Mouse (Mus musculus) midbrain, embryonic 16.5 days (tissue): ENCODE results near the gene Vipas39. TPM values are rescaled to one million over a fixed set of nuclear protein-coding genes. Genes with fewer than 3 reads are reported as not detected.

Experiments
- ATAC-seq: fragments of 200-750 bp; cut with Nextera tagmentation; 2 replicates; pipeline ENCODE4 v1.8.0; 2017; ENCODE audit warnings: moderate TSS enrichment
- H3K27ac ChIP-seq: fragments of 300-500 bp; sonication (generic); 2 replicates; pipeline ENCODE4 v1.5.1; 2014; ENCODE audit warnings: mild to moderate bottlenecking, low read length, mixed read lengths
- H3K27me3 ChIP-seq: fragments of 300-500 bp; sonication (generic); 2 replicates; pipeline ENCODE4 v1.6.1; 2014; ENCODE audit warnings: low read depth, low read length, mixed read lengths; ENCODE audit not compliant: control insufficient read depth, insufficient read depth
- H3K36me3 ChIP-seq: fragments of 300-500 bp; sonication (generic); 2 replicates; pipeline ENCODE4 v1.6.1; 2014; ENCODE audit warnings: mild to moderate bottlenecking, low read length, moderate library complexity, mixed read lengths; ENCODE audit not compliant: control insufficient read depth, insufficient read depth
- H3K4me1 ChIP-seq: fragments of 300-500 bp; sonication (generic); 2 replicates; pipeline ENCODE4 v1.6.1; 2014; ENCODE audit warnings: mild to moderate bottlenecking, low read length, mixed read lengths; ENCODE audit not compliant: control insufficient read depth, insufficient read depth
- H3K4me2 ChIP-seq: fragments of 300-500 bp; sonication (generic); 2 replicates; pipeline ENCODE4 v1.6.1; 2014; ENCODE audit warnings: mild to moderate bottlenecking, low read length, mixed read lengths
- H3K4me3 ChIP-seq: fragments of 300-500 bp; sonication (generic); 2 replicates; pipeline ENCODE4 v1.5.1; 2014; ENCODE audit warnings: low read depth, mild to moderate bottlenecking, low read length, moderate library complexity, mixed read lengths
- H3K9ac ChIP-seq: fragments of 300-500 bp; sonication (generic); 2 replicates; pipeline ENCODE4 v1.6.1; 2014; ENCODE audit warnings: low read depth, low read length, mixed read lengths
- H3K9me3 ChIP-seq: fragments of 300-500 bp; sonication (generic); replicated peaks from 2 replicates; pipeline ENCODE4 v1.6.1; 2014; ENCODE audit warnings: mild to moderate bottlenecking, low read length, mixed read lengths; ENCODE audit not compliant: control insufficient read depth, poor library complexity, severe bottlenecking
- WGBS: fragments of 180-500 bp; shearing (Covaris S2); extraction: QIAGEN DNeasy Blood & Tissue Kit; methylation state at CpG from one replicate; pipeline ENCODE4 v1.1.7; 2014; 5-methylcytosine and 5-hydroxymethylcytosine counted together
- polyA plus RNA-seq: library from polyadenylated mRNA; unstranded; fragments of >200 nt; fragmentation: Nextera tagmentation; extraction: Ambion mirVana; gene quantifications from 2 replicates; pipeline ENCODE4 v1.2.1, GENCODE M21; 2015

The Vipas39 gene
- polyA plus RNA-seq, 1 experiment from 2014 or later: 58.2 TPM

DNA sequence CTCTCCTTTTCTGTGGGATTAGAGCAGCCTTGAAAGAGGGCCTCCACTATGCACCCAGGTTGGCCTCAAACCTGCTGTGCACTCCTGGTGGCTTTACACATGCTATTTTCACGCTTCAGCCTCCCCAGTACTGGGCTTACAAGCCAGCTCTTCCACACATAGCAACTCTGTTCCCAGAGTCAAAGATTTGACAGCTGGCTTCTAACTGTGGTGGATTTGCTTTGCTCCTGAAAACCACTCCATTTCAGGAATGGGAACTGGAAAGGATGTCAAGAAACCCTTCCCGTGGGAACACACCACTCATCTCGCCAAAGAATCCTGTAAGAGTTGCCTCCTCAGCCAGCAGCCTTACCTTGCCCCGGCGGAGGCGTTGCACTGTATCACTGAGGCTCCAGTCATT is 12.2 kb downstream of the Vipas39 start:
- H3K9me3 ChIP-seq: no peaks in the 10 kb centered on the region
- ATAC-seq: no peak

DNA sequence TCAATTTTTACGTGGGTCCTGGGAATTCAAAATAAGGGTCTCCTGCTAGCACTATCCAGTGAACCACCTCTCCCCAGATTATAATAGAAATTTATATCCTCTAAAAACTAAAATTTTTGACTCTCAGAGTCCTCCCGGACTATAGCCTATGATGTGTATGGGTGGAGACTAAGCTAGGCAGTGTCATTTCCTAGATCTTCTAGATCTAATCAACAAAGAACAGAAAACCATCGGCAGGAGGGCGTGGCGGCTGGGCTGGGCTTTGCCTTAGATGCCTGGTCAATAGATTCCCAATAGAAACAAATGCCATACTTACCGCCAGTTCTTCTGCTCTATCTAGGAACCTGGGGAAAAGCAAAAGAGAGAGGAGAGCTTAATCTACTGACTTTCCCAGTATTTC is 15.9 kb downstream of the Vipas39 start:
- Histone ChIP-seq H3K36me3 (peaks cover 38% of the 10 kb centered on the region), H3K4me1 (no peaks in the 10 kb centered on the region), H3K4me2 (no peak overlapping the region), H3K27me3 (no peaks in the 10 kb centered on the region), H3K9ac (no peak overlapping the region), H3K9me3 (no peaks in the 10 kb centered on the region), H3K27ac (no peak overlapping the region), H3K4me3 (no peak overlapping the region)
- no peak for ATAC-seq
- 90% methylated on average over 6 of the region's 6 CpGs for WGBS

More for the DNA sequence above, 12.2 kb downstream of the Vipas39 start:
- H3K27ac ChIP-seq: no peak overlapping the region
- peaks cover 48% of the 10 kb centered on the region for H3K36me3 ChIP-seq
- no peak overlapping the region for H3K4me2 ChIP-seq
- H3K9ac ChIP-seq: no peak overlapping the region
- H3K4me3 ChIP-seq: no peak overlapping the region
- WGBS: 95% methylated on average over 6 of the region's 6 CpGs
- no peaks in the 10 kb centered on the region for H3K27me3 ChIP-seq
- H3K4me1 ChIP-seq: no peaks in the 10 kb centered on the region

DNA sequence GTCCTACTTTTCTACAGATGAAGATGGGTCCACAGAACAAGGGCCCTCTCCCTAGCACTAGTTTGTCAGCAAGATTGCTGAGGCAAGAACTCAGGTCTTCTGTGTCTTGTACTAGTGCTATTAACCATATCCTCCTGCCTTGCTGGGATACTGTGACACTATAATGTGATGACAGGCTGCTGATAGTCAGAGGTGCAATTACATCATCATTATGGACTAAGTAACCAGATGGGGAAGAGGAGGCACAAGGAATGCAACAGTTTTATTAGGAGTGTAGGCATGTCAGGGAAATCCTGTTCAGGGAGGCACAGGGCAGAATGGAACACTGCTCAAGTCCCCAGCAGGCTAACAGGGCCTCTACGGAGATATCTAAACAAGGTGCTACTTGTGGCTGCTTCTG is 27.4 kb downstream of the Vipas39 start, which contains the start of gene Noxred1:
Gene Noxred1, minus strand, starts transcription at position 101 of the 400 bp plus-strand sequence.
- Histone ChIP-seq H3K4me3 (no peak within 1 kb of the TSS), H3K9me3 (no peaks in the 10 kb centered on the region), H3K4me2 (no peak within 1 kb of the TSS), H3K9ac (no peak within 1 kb of the TSS), H3K27me3 (no peaks in the 10 kb centered on the region), H3K36me3 (peaks cover 31% of the 10 kb centered on the region), H3K27ac (no peak within 1 kb of the TSS), H3K4me1 (no peaks in the 10 kb centered on the region)
- ATAC-seq: no peak
- WGBS: 100% methylated on average over 1 of the region's 1 CpGs

DNA sequence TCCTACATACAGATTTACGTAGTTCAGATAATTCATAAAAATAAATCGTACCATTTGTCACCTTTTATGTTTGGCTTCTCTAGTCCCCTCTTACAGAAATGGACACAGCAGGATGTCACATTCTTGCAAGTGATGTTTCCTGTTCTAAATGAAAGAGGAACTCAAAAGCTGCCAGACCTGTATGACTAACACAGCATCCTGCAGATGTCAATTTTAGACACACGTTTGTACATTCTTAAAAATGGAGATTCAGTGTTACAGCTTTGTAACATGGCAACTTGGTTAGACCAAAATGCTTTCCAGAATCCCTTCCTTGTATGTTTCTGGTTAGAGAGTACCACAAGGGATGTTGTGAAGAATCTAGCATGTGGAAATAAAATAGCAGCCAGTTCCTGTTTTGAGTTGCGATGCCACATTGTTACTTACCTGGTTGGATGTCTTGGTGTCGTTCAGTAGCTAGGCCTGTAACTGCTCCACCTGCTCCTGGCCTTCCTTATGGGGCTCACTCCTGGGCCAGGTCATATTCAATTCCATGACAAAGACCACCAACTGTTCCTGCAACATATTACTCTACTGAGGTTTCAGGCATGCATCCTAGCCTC is 29.1 kb downstream of the Vipas39 start:
- H3K4me3 ChIP-seq: no peak overlapping the region
- no peak overlapping the region for H3K27ac ChIP-seq
- no peak overlapping the region for H3K4me2 ChIP-seq
- H3K9me3 ChIP-seq: no peaks in the 10 kb centered on the region
- no peak overlapping the region for H3K9ac ChIP-seq
- no peak for ATAC-seq
- peaks cover 24% of the 10 kb centered on the region for H3K36me3 ChIP-seq
- no peaks in the 10 kb centered on the region for H3K27me3 ChIP-seq
- no peaks in the 10 kb centered on the region for H3K4me1 ChIP-seq
- WGBS: 84% methylated on average over 5 of the region's 5 CpGs

DNA sequence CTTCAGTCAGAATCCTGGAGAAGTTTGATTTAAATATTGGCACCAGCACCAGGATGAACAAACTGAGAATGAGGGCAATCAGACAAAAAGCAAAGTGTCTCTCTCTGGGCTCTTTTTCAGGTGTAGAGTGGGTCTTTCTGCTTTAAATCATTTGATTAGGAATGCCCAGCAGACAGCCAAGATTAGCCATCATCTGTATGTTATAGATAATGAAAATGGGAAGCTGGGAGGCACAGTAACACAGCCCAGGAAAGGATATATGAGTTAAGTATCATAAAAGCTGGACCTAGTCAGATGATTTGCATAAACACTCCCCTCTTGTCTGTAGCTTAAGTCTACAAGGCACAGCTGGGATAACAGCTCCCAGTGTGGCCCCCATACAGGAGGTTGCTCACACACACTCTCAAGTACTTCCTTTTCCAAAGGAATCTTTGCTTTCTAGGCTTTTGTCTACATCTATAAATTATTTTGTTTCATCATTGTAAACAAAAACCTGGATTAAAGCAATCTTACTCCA is 35.6 kb downstream of the Vipas39 start:
- H3K9me3 ChIP-seq: no peaks in the 10 kb centered on the region
- H3K4me2 ChIP-seq: no peak overlapping the region
- H3K36me3 ChIP-seq: no peaks in the 10 kb centered on the region
- no peak overlapping the region for H3K9ac ChIP-seq
- no peak for ATAC-seq
- H3K4me1 ChIP-seq: no peaks in the 10 kb centered on the region
- H3K4me3 ChIP-seq: no peak overlapping the region
- no peak overlapping the region for H3K27ac ChIP-seq
- no peaks in the 10 kb centered on the region for H3K27me3 ChIP-seq

DNA sequence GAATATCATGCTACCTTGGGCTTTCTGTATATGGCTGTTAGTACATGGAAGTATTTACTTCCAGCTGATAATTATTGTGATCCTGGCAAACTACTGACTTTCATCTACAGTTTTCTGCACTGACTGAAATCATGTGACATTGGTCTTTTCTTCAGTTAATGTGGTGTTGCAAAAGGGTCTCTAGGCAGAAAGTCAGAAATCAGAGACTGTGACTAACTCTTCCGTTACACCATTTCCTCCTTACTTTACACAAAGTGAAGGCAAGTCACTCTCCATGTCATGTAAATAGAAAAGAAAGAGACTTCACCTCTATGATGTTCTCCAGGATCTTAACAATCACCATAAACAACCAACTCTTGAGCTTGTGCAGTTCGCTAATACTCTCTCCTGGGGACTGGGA is 36.4 kb downstream of the Vipas39 start:
- Histone ChIP-seq H3K27ac (no peak overlapping the region), H3K4me1 (no peaks in the 10 kb centered on the region), H3K4me2 (no peak overlapping the region), H3K36me3 (no peaks in the 10 kb centered on the region), H3K4me3 (no peak overlapping the region), H3K27me3 (no peaks in the 10 kb centered on the region), H3K9me3 (no peaks in the 10 kb centered on the region), H3K9ac (no peak overlapping the region)
- WGBS: 93% methylated on average over 2 of the region's 2 CpGs
- ATAC-seq: no peak

DNA sequence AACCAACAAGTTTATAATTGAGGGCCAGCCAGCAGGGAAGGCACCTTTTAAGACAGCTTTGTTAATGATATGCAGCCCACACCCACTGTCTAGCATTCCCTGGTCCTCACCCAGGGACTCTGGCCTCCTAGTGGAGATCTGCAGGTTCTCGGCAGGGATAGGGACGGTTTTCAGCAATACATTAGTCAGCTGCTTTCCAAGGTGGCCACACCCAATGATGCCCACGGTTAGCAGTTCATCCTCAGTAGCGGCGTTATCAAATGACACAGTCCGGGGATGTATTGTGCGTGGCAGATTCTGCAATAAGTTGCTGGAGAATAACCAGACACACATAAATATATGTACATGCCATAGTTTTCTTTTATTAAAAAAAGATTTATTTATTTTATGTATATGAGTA is 39.3 kb downstream of the Vipas39 start:
- ATAC-seq: no peak
- no peak overlapping the region for H3K27ac ChIP-seq
- H3K4me1 ChIP-seq: no peaks in the 10 kb centered on the region
- no peaks in the 10 kb centered on the region for H3K9me3 ChIP-seq
- H3K4me2 ChIP-seq: no peak overlapping the region
- no peak overlapping the region for H3K9ac ChIP-seq
- 79% methylated on average over 7 of the region's 7 CpGs for WGBS
- no peaks in the 10 kb centered on the region for H3K36me3 ChIP-seq
- H3K27me3 ChIP-seq: no peaks in the 10 kb centered on the region
- H3K4me3 ChIP-seq: no peak overlapping the region

DNA sequence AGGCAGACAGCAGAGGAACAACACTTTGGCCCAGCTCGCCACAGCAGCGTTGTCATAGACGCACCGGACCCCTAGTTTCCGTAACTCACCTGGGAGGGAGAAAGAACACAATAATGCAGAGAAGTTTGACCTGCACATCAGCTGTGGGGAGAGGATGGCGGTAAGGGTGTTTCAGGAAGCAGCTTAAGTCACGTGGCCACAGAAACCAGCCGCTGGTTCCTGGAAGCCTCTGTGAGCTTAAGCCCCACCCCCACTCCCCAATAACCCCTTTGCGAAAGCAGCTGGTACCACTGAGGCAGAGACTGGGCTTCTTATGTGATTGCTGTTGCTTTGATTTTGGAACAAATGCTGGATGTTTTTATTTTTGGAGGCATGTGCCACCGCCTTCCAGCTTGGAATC is 41.1 kb downstream of the Vipas39 start:
- 72% methylated on average over 10 of the region's 10 CpGs for WGBS
- ATAC-seq: no peak
- H3K36me3 ChIP-seq: no peaks in the 10 kb centered on the region
- H3K9ac ChIP-seq: no peak overlapping the region
- H3K4me3 ChIP-seq: no peak overlapping the region
- H3K4me2 ChIP-seq: no peak overlapping the region
- no peaks in the 10 kb centered on the region for H3K9me3 ChIP-seq
- H3K27me3 ChIP-seq: no peaks in the 10 kb centered on the region
- no peaks in the 10 kb centered on the region for H3K4me1 ChIP-seq
- H3K27ac ChIP-seq: no peak overlapping the region

DNA sequence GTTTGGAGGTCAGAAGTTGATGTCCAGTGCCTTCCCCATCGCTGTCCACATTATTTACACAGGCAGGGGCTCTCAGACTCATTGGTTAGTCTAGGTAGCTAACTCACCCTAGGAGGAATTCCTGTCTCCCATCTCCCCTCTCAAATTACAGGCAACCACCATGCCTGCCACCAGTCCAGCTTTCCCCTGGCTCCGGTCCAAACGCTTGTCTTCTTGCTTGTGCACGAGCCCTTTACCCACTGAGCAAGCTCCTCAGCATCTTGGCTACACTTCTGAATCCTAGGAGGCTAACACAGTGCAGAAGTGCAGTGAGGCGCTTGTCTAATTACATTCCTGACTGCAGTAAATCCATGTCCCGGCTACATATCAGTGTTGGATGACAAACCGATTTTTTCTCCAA is 46.7 kb downstream of the Vipas39 start:
- no peaks in the 10 kb centered on the region for H3K36me3 ChIP-seq
- WGBS: 72% methylated on average over 7 of the region's 7 CpGs
- no peak overlapping the region for H3K27ac ChIP-seq
- no peak for ATAC-seq
- H3K4me2 ChIP-seq: no peak overlapping the region
- H3K9me3 ChIP-seq: no peaks in the 10 kb centered on the region
- H3K4me1 ChIP-seq: no peaks in the 10 kb centered on the region
- no peaks in the 10 kb centered on the region for H3K27me3 ChIP-seq
- H3K4me3 ChIP-seq: no peak overlapping the region
- H3K9ac ChIP-seq: no peak overlapping the region
